Mouse (Mus musculus) gastrocnemius, postnatal 36 days (tissue): ENCODE data around the gene Vsig1. TPM values are rescaled to one million over a fixed set of nuclear protein-coding genes. Genes with fewer than 3 reads are reported as not detected.

Experiments used
- DNase-seq, 2 experiments: peaks; one replicate each; pipeline ENCODE4 v3.0.0; 2022
- intact Hi-C: fragments of 180-260 bp; cut with DNase I; formaldehyde crosslinking; loops from one replicate; pipeline ENCODE4 v1.15.1; 2025
- long read RNA-seq, 2 experiments: library from polyadenylated mRNA; stranded (forward); transcript quantifications; one replicate each; pipeline ENCODE4 v2.0.0; 2021
- total RNA-seq, 2 experiments: library from RNA; stranded (reverse); gene quantifications; 2 replicates each; pipeline ENCODE4 v1.2.3; 2021

The Vsig1 gene
- not detected for total RNA-seq
- long read RNA-seq, experiment 1 = 0 reads
- long read RNA-seq, experiment 2 = 0 reads

DNA sequence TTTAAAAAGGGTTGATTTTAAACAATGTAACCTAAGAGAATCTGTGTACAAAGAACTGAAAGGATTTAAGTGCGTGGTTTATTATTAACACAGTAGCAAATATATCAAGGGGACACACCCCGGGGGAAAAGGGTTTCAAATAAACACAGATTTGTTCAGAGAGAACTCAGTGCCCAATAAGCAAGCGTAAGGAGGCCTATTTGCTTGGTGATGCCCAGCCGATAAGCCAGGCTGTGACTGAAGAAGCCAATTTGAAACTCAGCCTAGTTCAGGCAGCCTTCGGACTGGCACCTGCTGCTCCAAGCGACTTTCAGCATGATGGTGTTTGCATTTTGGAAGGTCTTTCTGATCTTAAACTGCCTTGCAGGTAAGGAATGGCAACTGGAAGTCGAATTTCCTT, at the start of gene Vsig1:
Vsig1 (plus strand) TSS at position 249 of the 400 bp plus-strand sequence.
- intact Hi-C loops = no loop called here
- DNase-seq = no peak

DNA sequence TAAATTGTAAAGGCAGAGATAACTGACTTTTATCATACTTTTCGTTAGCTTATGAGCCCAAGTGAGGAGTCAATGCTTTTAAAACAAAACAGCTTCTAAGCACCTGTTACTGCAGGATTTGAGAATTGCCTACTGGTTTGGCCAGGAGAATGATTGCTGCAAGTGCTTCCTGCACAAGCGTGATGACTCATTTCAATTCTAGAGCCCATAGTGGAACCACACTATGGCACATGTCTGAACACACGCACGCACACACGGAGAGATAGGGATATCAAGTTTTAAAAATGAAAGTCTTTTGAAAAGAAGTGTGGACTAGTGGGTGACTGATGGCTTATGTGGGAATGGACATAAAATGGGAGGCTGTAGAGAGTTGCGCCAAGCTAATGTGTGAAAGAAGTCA, 44.6 kb upstream of the Vsig1 start:
- DNase-seq = no peak
- intact Hi-C loops = no loop called here

DNA sequence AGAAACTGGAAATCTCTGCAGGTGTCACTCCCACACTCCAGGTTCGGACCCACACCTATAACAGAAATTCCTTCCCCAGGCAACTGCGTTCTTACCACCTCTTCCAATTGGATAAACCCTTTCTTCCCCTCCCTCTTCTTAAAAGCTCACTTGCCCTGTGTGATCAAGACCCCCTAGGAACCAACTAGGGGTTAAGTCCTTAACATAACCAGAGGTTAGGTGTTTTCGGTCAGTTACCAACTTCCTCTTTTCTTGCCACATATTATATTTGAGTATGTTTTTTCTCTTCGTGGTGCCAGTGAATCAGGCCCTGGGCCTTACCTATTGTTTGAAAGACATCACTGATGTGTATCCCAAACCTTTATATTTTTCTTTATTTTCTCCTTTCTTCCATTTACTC, 44.0 kb upstream of the Vsig1 start:
- no peak for DNase-seq
- intact Hi-C loops = no loop called here

DNA sequence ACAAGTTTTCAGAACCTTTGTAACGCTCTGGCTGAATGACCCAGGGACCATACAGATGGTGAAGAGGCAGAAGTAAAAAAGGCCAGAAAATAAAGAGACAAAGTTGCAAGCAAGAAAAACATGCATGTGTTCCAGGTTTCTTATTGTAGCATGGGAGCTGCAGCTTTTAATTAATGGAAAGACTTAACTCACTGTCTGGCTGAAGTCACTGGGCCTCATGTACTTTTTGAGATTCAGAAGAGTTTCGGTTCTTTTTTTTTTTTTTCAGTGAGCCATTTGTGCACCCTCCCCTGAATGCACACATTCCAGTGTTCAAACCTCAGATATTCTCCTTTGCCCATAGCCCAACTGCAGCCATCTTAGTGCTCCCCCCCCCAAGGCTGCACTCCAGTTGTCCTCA, 20.2 kb upstream of the Vsig1 start:
- no peak for DNase-seq
- intact Hi-C loops = no loop called here

DNA sequence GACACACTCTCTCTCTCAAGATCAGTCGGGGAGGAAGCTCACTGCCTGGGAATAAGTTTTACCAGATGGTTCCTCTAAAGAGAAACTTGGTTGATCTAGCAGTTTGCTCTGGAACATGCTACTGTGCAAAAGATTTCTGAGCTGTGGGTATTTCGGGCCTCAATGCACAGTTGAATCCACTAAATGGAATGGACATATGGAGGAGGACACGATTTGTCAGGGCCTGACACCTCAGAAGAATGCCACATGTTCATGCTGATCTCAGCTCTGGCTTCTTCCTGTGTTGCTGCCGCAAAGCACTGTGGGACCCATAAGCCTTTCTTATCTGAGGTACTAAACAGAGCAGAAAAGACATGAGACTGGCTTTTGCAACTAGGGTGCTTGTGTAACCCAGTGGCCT, 15.6 kb upstream of the Vsig1 start:
- no peak for DNase-seq
- intact Hi-C loops = no loop called here

DNA sequence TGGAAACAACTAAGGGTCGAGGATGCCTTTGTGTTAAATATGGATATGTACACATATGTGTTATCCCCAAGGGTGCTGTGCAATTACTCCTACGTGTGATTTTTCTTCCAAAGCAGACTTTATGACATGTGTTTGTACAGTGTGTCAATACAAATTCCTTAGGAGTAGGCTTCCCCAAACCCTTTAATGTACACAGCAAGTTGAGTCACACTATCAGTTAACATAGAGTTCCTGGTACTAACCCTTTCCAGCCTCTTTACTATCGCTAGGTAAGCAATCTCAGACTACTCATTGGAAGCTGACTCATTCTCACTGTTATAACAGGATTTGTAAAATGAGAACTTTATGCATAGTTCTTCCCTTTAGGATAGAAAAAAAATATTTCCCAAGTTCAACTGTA, 3.9 kb upstream of the Vsig1 start:
- intact Hi-C loops = no loop called here
- no peak for DNase-seq

DNA sequence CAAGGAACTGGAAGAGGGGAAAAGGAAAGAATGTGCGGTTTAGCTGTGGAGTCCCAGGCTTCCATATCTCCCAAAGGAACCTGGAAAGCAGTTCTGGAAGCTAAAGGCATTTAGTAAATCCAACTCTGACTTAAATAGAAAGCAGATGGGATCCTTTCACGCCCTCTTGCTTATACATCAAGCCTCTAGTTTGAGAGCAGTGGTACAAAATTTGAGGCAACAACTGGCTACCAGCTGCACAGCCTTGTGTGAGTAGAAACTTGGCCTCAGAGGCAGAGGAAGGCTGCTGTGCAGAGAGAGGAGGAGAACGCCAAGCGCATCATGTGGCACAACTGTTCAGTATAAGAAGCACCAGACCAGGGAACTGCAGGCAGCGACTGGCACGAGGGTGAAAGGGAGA, 13.9 kb downstream of the Vsig1 start:
- no peak for DNase-seq

DNA sequence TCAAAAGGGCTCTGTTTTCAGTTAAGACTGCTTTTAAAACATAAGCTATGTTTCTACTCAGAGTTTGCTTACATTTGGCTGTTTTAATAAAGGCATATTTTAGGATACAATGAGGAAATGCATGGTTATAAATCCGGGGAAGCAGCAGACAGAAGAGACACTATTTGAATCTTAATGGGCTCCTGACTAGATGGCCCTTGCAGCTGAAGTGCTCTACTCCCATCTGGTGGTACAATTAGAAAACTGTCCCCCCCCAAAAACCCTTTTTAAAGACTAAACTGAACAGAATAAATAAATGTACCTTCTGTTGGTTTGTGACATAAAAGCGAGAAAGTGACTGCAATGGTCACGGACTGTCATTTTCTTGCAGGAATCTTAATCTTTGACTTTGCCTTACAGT, 24.7 kb downstream of the Vsig1 start:
- intact Hi-C loops = no loop called here

More for the DNA sequence above, 13.9 kb downstream of the Vsig1 start:
- intact Hi-C loops = no loop called here

DNA sequence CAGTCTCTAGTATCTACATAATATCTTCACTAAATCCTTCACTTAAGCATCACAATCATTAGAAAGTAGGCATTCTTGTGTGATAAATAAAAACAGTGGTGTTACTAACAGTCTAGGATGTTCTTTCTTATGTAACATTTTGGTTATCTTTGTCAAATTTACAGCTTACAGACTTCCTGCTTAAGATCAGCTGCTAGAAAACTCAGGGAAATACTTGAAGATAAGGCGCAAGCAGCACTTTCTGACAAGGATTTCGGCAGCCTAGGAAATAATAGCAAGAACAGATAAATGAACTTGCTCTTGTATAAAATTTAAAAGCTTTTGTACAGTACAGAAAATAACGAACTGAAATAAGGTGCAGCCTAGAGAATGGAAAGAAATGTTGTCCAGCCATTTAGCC, 25.9 kb downstream of the Vsig1 start:
- intact Hi-C loops = no loop called here
- no peak for DNase-seq

More for the DNA sequence above, 24.7 kb downstream of the Vsig1 start:
- no peak for DNase-seq

DNA sequence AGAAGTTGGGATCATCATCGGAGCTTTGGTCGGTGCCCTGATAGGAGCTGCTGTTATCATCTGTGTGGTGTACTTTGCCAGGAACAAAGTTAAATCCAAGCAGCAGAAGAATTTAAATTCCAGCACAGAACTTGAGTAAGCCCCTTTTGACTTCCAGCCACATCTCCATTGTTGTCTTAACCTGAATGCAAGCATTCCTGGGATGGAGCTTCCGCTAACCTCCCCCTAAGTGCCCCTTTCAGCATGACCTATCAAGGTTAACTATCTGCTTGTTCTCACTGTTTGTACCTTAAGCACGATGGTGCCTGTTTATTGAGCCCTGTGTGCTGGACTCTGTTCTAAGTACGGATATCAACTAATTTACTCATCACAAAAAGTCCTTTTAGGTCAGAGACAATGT, 28.9 kb downstream of the Vsig1 start:
- intact Hi-C loops = no loop called here
- no peak for DNase-seq

DNA sequence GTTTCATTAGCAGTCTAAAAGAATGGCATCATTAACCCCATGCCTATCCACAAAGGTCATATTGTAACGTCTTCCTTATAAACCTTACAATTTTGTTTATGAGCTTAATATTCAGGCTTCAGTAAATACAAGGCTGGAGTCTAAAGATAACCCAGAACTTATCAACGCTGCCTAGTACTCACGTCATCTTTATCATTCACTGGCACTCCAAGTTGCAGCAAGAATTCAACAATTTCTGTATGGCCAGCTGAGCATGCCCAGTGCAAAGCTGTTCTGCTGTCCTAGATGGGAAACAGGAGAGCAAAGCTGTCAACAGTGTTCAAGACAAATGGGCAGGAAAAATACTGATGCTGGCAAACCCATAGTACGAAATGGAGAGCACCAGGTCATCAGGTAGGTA, 46.2 kb downstream of the Vsig1 start:
- no peak for DNase-seq
- intact Hi-C loops = no loop called here

DNA sequence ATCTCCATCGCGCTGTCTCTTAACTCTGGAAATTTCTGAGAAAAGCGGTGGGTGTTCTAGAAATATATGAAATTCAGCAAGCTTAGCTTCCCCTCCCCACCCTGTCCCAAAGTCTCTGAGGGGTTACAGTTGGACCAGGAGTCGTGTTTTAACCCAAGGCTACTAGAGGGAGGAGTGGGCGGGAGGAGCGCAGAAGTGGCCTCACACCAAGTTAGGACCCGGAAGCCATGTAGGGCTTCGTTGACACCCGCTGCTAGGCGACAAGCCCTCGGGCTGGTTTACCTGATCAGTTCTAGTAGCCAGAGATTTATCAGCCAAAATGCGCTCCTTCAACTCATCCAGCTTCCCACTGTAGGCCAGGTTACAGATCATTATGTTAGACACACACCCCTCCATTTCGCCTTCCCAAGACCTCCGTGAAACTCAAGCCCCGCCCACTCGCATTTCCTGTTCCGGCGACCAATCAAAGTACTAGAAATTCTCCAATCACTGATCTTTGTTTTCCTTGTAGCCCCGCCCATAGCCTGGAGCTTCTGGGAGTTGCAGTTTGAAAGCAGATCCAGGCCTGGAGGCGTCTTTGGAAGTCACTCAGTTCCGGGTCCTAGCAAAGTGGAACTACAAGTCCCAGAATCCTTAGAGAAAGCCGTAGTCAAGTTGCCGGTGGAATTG, 49.0 kb downstream of the Vsig1 start, which contains the start of the genes Psmd10 and Atg4a:
Psmd10 (minus strand) TSS at position 457 of the 669 bp plus-strand sequence.
Atg4a (plus strand) TSS at position 636 of the 669 bp plus-strand sequence.
- intact Hi-C loops = no loop called here
- peak; percentile 73 to 81 for DNase-seq

DNA sequence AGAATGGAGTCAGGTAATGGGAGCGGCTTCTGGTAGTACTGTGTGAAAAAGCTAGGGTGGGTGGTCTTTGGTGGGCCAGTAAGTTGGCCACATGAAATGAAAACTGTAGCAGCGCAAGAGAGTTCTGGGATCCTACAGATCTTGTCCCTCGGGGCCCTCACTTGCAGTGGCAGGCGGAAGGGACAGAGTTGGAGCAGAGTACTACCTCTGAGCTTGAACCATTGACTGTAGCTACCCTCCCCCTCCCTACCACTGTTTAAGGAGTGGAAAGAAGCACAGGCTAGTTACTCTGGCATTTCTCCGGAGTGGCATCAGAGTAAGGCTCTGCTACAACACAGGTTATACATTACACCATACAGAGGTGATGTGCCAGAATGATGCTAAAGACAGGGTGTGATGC, 49.6 kb downstream of the Vsig1 start:
- intact Hi-C loops = no loop called here
- no peak for DNase-seq

DNA sequence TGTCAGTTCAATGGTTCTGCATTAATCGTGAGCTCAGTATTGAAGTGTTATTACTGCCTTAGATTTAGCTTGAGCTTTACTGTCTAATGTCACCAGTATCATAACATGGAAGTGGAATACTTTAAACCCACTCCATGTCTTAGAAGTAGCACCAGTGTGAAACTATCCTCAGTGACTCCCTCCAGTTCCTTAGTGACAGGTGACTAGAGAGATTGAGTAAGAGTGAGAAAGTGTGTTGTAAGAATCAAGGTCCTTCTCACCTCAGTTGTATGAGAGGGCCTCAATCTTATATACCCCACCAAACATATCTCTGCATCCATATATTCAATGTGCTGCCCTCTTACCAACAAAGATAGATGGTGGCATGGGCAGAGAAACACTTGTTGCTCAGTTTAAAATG, 71.5 kb downstream of the Vsig1 start:
- intact Hi-C loops = no loop called here
- DNase-seq = no peak

DNA sequence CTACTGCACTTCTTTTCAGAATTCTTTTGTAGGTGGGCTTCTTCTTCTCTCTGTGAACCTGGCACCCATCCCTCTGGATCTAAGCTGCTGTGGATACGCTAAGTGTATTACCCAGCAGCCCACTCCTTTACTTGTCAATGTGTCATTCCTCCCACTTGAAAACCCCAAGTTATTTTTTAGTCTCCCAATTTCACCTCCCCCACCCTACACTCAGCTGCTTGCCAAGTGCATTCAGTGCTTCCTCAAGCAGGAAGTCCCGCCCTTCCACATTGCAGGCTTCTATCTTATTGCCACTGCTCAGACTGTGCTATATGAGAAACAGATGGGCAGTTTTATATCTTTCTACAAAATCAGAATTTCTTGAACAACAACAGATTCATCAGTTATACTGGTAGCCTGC, 72.1 kb downstream of the Vsig1 start:
- DNase-seq = no peak
- intact Hi-C loops = no loop called here

DNA sequence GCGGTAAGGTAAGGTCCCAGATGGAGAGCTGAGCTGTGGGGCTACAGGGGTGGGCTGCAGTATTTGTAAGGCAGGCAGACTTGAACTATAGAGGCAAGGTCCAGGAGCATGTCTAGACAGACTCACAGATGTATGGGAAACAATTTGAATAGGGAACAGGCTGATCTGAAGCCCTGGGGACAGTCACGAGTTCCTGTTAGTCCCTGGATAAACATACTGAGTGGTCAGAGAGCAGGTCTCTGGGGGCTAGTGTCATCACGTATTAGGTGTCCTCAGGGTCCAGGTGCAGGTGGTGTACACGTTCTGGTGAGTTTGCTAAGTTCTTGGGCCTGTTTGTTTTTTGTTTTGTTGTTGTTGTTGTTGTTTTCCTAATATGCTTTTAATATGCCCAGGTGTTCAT, 72.8 kb downstream of the Vsig1 start:
- DNase-seq = no peak
- intact Hi-C loops = no loop called here

DNA sequence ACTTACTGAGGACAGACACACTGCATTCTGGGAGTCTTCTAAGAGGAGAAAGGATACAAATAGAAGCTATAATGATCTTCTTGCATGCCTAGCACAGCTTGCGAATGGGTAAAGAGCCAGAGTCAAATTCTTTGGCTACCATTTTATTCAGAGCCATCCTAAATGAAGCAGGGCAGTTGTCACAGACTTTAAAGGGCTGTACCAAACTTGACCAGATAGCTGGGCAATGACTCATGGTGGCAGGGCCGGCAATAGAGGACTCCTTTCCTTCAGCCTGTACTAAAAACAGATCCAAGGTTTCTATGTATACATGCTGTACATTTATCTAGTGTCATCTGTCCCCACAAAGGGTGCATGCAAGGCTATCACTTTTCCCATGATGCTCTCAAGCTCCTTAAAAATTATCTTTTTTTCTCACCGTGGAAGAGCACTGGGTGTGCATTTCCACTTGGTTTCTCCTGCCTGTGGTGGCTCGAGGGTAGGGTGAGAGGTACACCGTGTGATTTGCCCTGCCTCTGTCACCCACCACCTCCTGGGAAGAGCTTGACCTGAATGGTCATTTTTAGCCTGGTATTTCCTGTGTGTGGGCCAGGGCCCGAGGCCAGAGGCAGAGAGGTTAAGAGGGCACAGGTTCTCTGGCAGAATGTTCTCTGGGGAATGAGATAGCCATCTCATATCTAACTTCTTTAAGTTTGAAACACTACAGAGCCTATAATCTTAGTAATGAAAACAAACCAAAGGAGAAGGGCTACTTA, 76.0 kb downstream of the Vsig1 start:
- peak in 1 of 2 experiments; percentile 12 for DNase-seq
- intact Hi-C loops = no loop called here

DNA sequence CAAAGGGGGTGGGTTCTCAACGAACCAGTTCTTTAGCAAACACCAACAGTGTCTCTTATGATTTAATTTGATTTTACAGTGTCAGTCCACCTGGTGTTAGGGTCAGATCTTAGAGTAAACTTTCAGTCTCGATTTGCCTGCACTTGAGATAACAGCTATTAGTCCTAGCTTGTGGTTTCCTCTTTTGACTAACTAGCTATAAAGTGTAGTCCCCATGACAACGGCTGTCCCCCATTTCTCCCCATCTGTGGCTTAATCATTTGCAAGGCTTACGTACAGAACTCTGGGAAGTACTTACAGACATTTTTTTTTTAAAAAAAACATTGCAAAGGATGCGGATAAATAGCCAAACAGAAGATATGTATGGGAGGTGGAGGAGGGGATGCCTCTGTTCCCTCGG, 77.4 kb downstream of the Vsig1 start:
- intact Hi-C loops = no loop called here
- no peak for DNase-seq

DNA sequence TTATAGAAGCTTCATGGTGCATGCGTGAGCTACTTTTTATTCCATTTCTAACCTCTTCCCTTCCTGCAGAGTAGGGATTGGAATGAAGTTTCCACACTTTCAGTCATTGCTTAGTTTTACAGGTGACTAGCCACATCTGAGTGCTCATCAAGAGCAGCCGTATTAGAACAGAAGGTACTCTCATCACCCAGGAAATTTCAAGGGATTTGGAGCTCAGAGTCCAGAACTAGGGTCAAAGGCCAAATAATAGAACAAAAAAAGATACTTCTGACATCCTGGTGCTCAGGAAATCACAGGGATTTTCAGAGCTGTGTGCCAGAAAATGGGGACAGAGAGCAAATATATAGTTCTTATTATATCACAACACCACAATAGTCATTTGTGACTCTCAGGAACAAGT, 77.8 kb downstream of the Vsig1 start:
- no peak for DNase-seq
- intact Hi-C loops = no loop called here
